Mouse (Mus musculus) heart, postnatal 10 days (tissue): ENCODE measurements around the gene Col9a1. TPM values are rescaled to one million over a fixed set of nuclear protein-coding genes. Genes with fewer than 3 reads are reported as not detected.

Experiments used
- DNase-seq, 2 experiments: peaks; one replicate each; pipeline ENCODE4 v3.0.0; 2021
- intact Hi-C: fragments of 180-260 bp; cut with DNase I; formaldehyde crosslinking; loops from one replicate; pipeline ENCODE4 v1.15.1; 2025
- total RNA-seq, 2 experiments: library from RNA; stranded (reverse); gene quantifications; 2 replicates each; pipeline ENCODE4 v1.2.3; 2021

Gene Col9a1
- total RNA-seq, 2 experiments from 2014 or later: 0.53 to 0.92 TPM

- DNase-seq: no peak
- intact Hi-C loops: no loop called here
Observed at GRCm38 (mm10) chr1:24261181-24261580, 83.8 kb downstream of the Col9a1 start.

- intact Hi-C loops: no loop called here
- DNase-seq: no peak
Observed at GRCm38 (mm10) chr1:24267022-24267421, 89.6 kb downstream of the Col9a1 start.

GRCm38 (mm10) chr1:24286360-24286759 is 109.0 kb downstream of the Col9a1 start:
- intact Hi-C loops: no loop called here
- no peak for DNase-seq

- intact Hi-C loops: no loop called here
- no peak for DNase-seq
Observed at GRCm38 (mm10) chr1:24292515-24292914, 115.1 kb downstream of the Col9a1 start.

- DNase-seq: no peak
- intact Hi-C loops: no loop called here
Observed at GRCm38 (mm10) chr1:24294979-24295942, 117.9 kb downstream of the Col9a1 start.

- no peak for DNase-seq
- intact Hi-C loops: no loop called here
Observed at GRCm38 (mm10) chr1:24300700-24301099, 123.3 kb downstream of the Col9a1 start.

Other genes with a start within 250 kb of the Col9a1 start
- 10 to 100 TPM; 64.0 to 64.5 TPM for gene Sdhaf4, start 172.0 kb upstream of the Col9a1 start, total RNA-seq
- gene Fam135a, start 77.3 kb upstream of the Col9a1 start, total RNA-seq: 10 to 100 TPM; 31.0 to 34.4 TPM